Mouse (Mus musculus) embryonic fibroblast, embryonic 13.5 days (primary cell): Measurements from ENCODE around the gene Steap3. TPM values are rescaled to one million over a fixed set of nuclear protein-coding genes. Genes with fewer than 3 reads are reported as not detected.

Experiments used
- H3K27ac ChIP-seq: 2 replicates; pipeline ENCODE4 v1.5.1; 2012; ENCODE audit warnings: low read length, control low read depth, inconsistent platforms; ENCODE audit not compliant: insufficient read depth
- H3K4me1 ChIP-seq: 2 replicates; pipeline ENCODE4 v1.6.1; 2011; ENCODE audit warnings: low read length; ENCODE audit not compliant: control insufficient read depth, insufficient read depth
- H3K4me3 ChIP-seq: 2 replicates; pipeline ENCODE4 v1.5.1; 2011; ENCODE audit warnings: mild to moderate bottlenecking, control low read depth, low read length; ENCODE audit not compliant: insufficient read depth
- CTCF ChIP-seq: IDR thresholded peaks from 2 replicates; pipeline ENCODE4 v1.5.1; 2011; ENCODE audit warnings: mild to moderate bottlenecking, control low read depth, low read length, moderate library complexity, borderline replicate concordance; ENCODE audit not compliant: insufficient read depth
- POLR2A ChIP-seq: IDR thresholded peaks from 2 replicates; pipeline ENCODE4 v1.6.1; 2011; ENCODE audit warnings: low read depth, mild to moderate bottlenecking, control low read depth, low read length, moderate library complexity
- polyA plus RNA-seq: library from polyadenylated mRNA; stranded (reverse); fragments of >200 nt; gene quantifications from 2 replicates; pipeline ENCODE4 v1.2.4, GENCODE M21; 2011; ENCODE audit warnings: low read depth; ENCODE audit not compliant: missing spikeins, insufficient read length

The Steap3 gene
- polyA plus RNA-seq, 1 experiment, result 23.2 TPM

DNA sequence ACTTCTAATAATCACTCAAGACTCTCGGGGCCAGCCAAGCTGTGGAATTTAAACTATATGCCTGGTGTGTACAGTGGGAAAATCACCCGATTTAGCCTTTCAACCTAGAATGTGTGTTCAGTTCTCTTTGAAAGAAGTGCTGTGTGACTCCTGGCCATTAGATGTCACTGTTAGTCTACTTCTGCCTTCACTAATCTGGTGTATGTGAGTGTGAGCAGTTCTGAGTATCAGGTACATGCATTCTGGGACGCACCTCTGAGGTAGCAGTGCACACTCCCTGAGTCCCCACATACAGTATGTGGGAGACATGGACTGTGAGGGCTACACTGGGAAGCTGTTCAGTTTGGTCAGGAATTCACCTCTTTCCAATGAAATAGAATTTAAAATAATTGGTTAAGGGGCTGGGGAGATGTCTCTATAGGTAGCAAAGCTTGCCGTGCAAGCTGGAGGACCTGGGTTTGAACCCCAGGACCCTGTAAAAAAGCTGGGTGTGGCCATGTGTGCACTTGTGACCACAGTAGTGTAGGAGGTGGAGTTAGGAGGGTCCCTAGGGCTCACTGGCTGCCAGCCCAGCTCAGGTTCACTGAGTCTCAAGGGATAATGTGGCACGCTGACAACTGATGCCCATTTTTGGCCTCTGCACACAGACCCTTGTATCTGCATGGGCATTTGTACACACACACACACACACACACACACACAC is 100.5 kb downstream of the Steap3 start:
- no peaks in the 10 kb centered on the region for H3K4me1 ChIP-seq
- no peak overlapping the region for H3K27ac ChIP-seq
- H3K4me3 ChIP-seq, result no peak overlapping the region
- TF ChIP-seq POLR2A (no peak), CTCF (no peak)

DNA sequence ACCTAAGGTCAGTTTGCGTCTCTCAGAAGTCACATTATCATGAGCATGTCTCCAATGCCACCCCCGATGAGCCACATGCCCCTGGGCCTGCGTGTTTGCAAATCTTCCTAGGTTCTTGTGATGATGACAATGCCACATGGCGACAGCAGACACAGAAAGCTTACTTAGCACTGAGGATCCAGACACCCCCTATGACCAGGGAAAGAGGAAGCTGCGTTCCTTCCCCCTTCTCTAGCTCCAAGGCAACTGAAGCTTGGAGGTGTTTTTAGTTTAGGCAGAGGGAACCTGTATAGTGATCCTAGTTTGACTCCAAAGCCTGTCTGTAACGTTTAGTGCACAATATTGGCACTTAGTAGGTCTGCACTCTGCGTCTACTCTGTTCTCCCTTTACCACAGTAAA is 102.2 kb downstream of the Steap3 start:
- no peak for TF ChIP-seq CTCF
- TF ChIP-seq POLR2A, result no peak
- no peak overlapping the region for H3K27ac ChIP-seq
- no peak overlapping the region for H3K4me3 ChIP-seq

DNA sequence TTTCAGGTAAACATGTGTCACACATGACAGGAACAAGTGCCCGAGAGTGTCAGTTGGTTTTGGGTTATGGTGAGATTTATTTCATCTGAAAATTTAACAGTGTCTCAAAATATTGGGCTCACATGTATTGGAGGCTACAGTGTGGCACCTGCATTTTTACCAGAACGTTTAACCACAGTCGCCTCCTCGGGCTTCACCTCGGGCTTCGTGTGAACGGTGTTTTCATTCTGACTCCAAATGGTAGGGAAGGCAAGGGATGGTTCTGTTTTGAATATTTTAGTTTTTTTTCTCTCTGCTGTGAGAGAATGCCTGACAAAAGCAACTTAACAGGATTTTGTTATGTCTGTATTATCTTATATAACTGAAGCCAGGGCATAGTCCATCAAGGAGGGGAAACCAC is 103.8 kb downstream of the Steap3 start:
- TF ChIP-seq CTCF, result no peak
- TF ChIP-seq POLR2A, result no peak
- Histone ChIP-seq H3K4me1 (no peaks in the 10 kb centered on the region), H3K4me3 (no peak overlapping the region), H3K27ac (no peak overlapping the region)

More for the DNA sequence above, 102.2 kb downstream of the Steap3 start:
- no peaks in the 10 kb centered on the region for H3K4me1 ChIP-seq

DNA sequence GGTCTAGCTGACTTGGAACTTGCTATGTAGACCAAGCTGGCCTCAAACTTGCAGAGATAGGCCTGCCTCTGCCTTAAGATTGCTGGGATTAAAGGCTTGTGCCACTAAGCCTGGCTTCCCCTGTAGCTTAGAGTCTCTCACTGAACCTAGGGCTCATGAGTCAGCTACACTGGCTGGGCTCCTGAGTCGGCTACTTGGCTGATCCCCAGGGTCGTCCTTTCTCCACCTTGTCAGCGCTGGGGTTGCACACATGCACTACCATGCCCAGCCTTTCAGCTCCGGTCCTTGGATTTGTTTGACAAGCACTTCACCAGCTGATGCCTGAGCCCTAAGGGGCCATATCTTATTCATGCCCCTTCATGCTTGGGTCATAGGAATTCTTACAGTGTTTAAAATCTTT is 104.5 kb downstream of the Steap3 start:
- Histone ChIP-seq H3K27ac (no peak overlapping the region), H3K4me3 (no peak overlapping the region), H3K4me1 (no peaks in the 10 kb centered on the region)
- TF ChIP-seq POLR2A (no peak), CTCF (no peak)

DNA sequence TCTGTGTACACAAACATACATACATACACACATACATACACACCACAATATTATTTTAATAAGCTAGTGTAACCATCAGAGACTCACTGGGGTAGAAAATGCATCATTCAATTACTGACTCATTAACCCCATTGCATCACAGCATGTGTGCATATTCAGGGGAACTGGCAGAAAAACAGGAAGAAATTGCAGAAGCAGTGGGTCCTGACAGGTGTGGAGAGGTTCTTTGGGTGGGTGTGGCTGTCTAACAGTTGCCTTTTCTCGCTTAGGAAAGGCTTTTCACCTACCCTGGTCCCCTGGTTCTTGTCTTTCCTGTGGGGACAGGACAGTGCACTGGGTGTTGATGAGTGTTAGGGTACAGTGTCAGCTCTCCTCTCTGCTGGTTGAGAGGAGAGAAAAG is 109.9 kb downstream of the Steap3 start:
- TF ChIP-seq CTCF, result no peak
- Histone ChIP-seq H3K27ac (no peak overlapping the region), H3K4me1 (no peaks in the 10 kb centered on the region), H3K4me3 (no peak overlapping the region)

DNA sequence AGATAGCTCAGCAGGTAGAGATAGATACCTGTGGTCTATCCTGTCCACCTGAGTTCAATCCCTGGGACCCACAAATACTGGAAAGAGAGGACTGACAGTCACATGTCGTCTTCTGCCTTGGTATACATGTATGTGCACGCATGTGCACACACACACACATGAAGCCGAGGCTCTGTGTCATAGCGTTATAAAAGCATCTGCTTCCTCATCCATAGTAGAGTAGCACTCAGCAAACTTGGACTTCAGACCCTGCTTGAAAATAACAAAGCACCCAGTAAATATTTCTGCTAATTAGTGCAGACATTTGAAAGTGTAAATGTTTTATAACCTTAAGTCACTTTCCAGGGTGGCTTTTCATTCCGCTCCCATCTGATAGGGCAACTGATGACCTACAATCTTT is 111.0 kb downstream of the Steap3 start:
- H3K4me1 ChIP-seq, result no peaks in the 10 kb centered on the region
- no peak overlapping the region for H3K4me3 ChIP-seq
- no peak overlapping the region for H3K27ac ChIP-seq
- TF ChIP-seq CTCF (no peak), POLR2A (no peak)

DNA sequence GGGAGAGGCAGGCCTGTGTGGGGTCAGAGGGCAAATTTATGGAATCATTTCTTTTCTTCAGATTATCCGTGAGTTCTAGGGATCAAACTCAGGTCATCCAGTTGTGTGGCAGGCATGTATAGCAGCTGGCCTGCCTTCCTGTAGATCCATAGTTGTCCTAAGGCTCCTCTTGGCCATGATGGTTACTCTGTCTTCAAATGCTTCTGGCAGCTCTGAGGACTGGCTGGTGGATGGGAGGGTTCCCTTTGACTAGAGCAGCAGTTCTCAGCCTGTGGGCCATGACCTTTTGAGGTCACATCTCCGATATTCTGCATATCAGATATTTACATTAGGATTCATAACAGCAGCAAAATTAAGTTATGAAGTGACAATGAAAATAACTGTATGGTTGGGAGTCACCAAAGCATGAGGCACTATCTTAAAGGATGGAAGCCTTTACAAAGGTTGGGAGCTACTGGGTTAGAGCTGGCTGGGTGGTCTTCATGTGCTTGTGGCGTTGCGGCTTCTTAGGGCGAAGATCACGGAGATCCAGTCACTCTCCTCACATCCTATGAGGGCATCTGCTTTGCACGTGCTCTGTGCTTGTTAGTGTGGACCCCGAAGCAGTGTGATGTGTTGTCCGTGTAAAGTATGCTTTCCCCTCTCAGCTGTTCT is 113.9 kb downstream of the Steap3 start:
- TF ChIP-seq POLR2A, result no peak
- TF ChIP-seq CTCF, result no peak
- Histone ChIP-seq H3K27ac (no peak overlapping the region), H3K4me1 (no peaks in the 10 kb centered on the region), H3K4me3 (no peak overlapping the region)

DNA sequence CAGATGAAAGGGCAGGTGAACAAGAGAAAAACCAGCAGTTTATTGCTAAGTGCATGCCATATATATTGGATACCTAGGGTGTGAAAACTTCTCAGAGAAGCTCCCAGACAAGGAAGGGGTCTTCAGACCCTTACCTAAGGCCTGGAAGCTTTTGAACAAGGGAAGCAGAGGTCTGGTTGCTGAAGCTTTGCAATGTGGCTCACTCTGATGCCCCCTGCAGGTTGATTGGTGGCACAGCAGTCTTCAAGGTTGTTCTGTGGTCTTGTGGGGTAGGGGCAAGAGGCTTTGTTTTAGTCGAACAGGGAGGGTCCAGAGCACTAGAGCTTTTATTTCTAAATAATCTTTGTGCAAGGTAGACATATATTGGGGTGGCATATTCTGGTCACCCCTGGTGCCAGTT is 117.2 kb downstream of the Steap3 start:
- H3K4me1 ChIP-seq, result no peaks in the 10 kb centered on the region
- no peak overlapping the region for H3K4me3 ChIP-seq
- no peak overlapping the region for H3K27ac ChIP-seq
- TF ChIP-seq CTCF, result peak; percentile 62; the same call in 1 of the 2 replicates
- no peak for TF ChIP-seq POLR2A

DNA sequence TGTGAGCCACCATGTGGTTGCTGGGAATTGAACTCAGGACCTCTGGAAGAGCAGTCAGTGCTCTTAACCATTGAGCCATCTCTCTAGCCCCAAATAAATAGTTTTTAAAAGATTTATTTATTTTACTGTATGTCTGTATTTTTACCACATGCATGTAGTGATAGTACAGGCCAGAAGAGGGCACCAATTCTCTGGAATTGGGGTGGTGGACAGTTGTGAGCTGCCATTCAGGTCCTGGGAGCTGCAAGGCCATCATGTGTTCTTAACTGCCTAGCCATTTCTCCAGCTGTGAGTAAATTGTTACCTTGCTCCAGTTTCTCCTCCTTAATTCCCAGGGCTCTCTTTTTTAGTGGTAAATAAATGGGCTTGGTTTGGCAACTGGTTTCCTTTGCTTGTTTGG is 118.3 kb downstream of the Steap3 start:
- no peaks in the 10 kb centered on the region for H3K4me1 ChIP-seq
- no peak overlapping the region for H3K4me3 ChIP-seq
- no peak overlapping the region for H3K27ac ChIP-seq
- peak; percentile 21; the same call in 1 of the 2 replicates for TF ChIP-seq CTCF
- no peak for TF ChIP-seq POLR2A

DNA sequence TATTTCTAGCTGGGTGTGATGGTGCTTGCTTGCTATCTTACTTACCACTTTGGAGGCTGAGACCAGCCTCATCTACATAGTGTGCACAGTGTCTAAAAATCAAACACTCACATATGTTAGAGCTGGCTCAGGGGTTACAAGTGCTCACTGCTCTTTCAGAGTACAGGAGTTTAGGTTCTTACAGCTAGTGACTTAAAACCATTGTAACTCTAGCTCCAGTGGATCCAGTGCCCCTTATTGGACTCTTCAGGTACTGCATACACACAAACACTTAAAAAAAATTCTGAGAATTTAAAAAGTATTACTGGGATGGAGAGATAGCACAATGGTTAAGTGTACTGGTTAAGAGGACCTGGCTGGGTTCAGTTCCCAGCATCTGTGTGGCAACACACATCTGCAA is 125.5 kb downstream of the Steap3 start:
- TF ChIP-seq CTCF, result no peak
- no peak for TF ChIP-seq POLR2A
- H3K27ac ChIP-seq, result no peak overlapping the region
- H3K4me1 ChIP-seq, result no peaks in the 10 kb centered on the region
- no peak overlapping the region for H3K4me3 ChIP-seq
